Mouse (Mus musculus): ENCODE measurements around the gene Lat2. TPM values are rescaled to one million over a fixed set of nuclear protein-coding genes. Genes with fewer than 3 reads are reported as not detected.
A peak's percentile ranks its signal among the peaks of the same experiment; 100 is the strongest.

Gene Lat2
- polyA plus RNA-seq, 1 experiment from 2014 or later, result 2.2 TPM

- H3K27me3 ChIP-seq (replicated peaks), result no peaks in the 10 kb centered on the region
- peaks cover 34% of the 10 kb centered on the region for H3K36me3 ChIP-seq
- H3K4me1 ChIP-seq, result peaks cover 28% of the 10 kb centered on the region
- H3K4me2 ChIP-seq, result peak overlapping the region; percentile 95
- H3K27ac ChIP-seq (replicated peaks), result peak overlapping the region; percentile 96
- under 1% methylated on average over 79 of the region's 85 CpGs for WGBS
- peak overlapping the region; percentile 99 for H3K4me3 ChIP-seq
- peak overlapping the region; percentile 100 for H3K9ac ChIP-seq
- ATAC-seq (ENCODE audit: extremely low read depth, insufficient number of reproducible peaks, low FRiP score, low TSS enrichment), result peak; percentile 21; the same call in 1 of the 2 replicates
- H3K9me3 ChIP-seq, result no peaks in the 10 kb centered on the region
These were observed 23.8 kb upstream of the Lat2 start for GRCm38 (mm10) chr5:134638461-134639268.

DNA sequence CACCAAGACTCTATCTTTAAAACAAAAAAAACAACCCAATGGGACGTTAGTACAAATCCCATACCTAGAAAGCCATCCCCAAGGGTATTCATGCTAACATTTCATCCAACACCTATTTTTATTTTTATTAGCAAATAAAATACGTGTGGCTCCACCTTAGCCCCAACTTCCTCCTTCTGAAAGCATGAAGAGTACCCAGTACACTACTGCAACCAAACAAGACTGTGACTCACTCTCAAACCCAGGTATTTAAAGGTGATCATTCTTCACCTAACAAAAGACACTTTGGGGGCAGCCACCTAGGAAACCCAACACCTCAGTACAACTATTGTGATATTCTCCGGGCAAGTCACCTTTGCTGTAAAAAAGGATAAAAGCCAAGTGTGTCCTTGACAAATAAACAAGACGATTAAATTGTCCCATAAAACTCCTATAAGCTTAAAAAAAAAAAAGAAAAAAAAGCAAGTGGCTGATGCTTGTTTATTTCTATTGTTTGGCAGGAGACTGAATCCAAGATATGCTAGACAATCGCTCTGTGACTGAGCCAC, 23.1 kb upstream of the Lat2 start:
- ATAC-seq (ENCODE audit: extremely low read depth, insufficient number of reproducible peaks, low FRiP score, low TSS enrichment), result no peak
- H3K27ac ChIP-seq (replicated peaks), result peak overlapping the region; percentile 96
- H3K27me3 ChIP-seq (replicated peaks), result no peaks in the 10 kb centered on the region
- peak overlapping the region; percentile 100 for H3K9ac ChIP-seq
- H3K4me3 ChIP-seq, result peak overlapping the region; percentile 99
- H3K36me3 ChIP-seq, result peaks cover 41% of the 10 kb centered on the region
- no peaks in the 10 kb centered on the region for H3K9me3 ChIP-seq
- WGBS, result 29% methylated on average over 5 of the region's 5 CpGs
- peak overlapping the region; percentile 95 for H3K4me2 ChIP-seq
- H3K4me1 ChIP-seq, result peaks cover 36% of the 10 kb centered on the region

DNA sequence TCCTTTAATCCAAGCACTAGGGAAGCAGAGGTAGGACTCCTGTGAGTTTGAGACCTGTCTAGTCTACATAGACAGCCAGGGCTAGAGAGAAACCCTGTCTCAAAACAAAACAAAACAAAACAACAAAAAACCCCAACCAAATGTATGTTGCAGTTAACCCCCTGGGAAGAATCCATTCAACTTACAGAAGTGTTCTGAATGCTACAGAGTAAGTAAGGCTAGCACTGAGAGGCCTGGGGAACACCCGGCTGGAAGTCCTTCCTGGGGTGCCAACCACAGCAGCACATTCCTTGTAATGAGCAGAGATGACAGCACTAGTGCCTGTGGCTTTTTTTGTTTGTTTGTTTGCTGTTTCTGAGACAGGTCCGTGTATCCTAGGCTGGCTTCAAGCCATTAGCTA, 18.0 kb upstream of the Lat2 start:
- Histone ChIP-seq H3K36me3 (peaks cover 85% of the 10 kb centered on the region), H3K9me3 (no peaks in the 10 kb centered on the region), H3K9ac (no peak overlapping the region), H3K4me3 (no peak overlapping the region), H3K4me2 (no peak overlapping the region), H3K27ac (replicated peaks) (no peak overlapping the region), H3K27me3 (replicated peaks) (no peaks in the 10 kb centered on the region), H3K4me1 (peaks cover 67% of the 10 kb centered on the region)
- ATAC-seq (ENCODE audit: extremely low read depth, insufficient number of reproducible peaks, low FRiP score, low TSS enrichment), result no peak
- WGBS, result 67% methylated on average over 2 of the region's 2 CpGs

- H3K27me3 ChIP-seq (replicated peaks), result no peaks in the 10 kb centered on the region
- no peak for ATAC-seq (ENCODE audit: extremely low read depth, insufficient number of reproducible peaks, low FRiP score, low TSS enrichment)
- H3K36me3 ChIP-seq, result peaks cover 91% of the 10 kb centered on the region
- H3K4me2 ChIP-seq, result no peak overlapping the region
- H3K9me3 ChIP-seq, result no peaks in the 10 kb centered on the region
- peaks cover 55% of the 10 kb centered on the region for H3K4me1 ChIP-seq
- H3K4me3 ChIP-seq, result no peak overlapping the region
- H3K27ac ChIP-seq (replicated peaks), result no peak overlapping the region
- H3K9ac ChIP-seq, result no peak overlapping the region
These were observed 16.0 kb upstream of the Lat2 start for GRCm38 (mm10) chr5:134630835-134631234.

- H3K4me2 ChIP-seq, result no peak overlapping the region
- H3K9ac ChIP-seq, result no peak overlapping the region
- no peak for ATAC-seq (ENCODE audit: extremely low read depth, insufficient number of reproducible peaks, low FRiP score, low TSS enrichment)
- peaks cover 93% of the 10 kb centered on the region for H3K36me3 ChIP-seq
- H3K27ac ChIP-seq (replicated peaks), result no peak overlapping the region
- no peaks in the 10 kb centered on the region for H3K27me3 ChIP-seq (replicated peaks)
- H3K4me1 ChIP-seq, result peaks cover 52% of the 10 kb centered on the region
- 37% methylated on average over 4 of the region's 4 CpGs for WGBS
- no peaks in the 10 kb centered on the region for H3K9me3 ChIP-seq
- no peak overlapping the region for H3K4me3 ChIP-seq
These were observed 14.7 kb upstream of the Lat2 start for GRCm38 (mm10) chr5:134629508-134629907.

DNA sequence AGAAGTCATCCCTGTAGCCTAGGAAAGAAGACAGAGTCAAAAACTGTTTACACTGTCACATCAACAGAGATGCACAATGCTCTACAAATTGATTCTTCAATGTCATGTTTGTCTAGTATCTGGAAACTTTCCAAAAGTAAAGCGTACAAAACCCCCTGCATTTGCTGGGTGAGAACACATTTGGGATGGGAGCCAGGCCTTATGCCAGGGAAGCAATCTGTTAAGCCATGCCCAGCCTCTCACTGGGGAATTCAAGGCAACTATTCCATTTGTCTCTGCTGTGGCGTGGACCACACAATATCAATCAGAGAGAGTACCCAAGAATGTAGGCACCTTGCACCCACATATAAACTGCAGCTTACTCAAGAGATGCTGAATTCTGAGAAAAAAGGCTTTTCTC, 7.2 kb upstream of the Lat2 start:
- peaks cover 100% of the 10 kb centered on the region for H3K36me3 ChIP-seq
- peaks cover 9% of the 10 kb centered on the region for H3K4me1 ChIP-seq
- no peak overlapping the region for H3K4me2 ChIP-seq
- no peak overlapping the region for H3K9ac ChIP-seq
- no peak overlapping the region for H3K4me3 ChIP-seq
- no peak overlapping the region for H3K27ac ChIP-seq (replicated peaks)
- ATAC-seq (ENCODE audit: extremely low read depth, insufficient number of reproducible peaks, low FRiP score, low TSS enrichment), result no peak
- no peaks in the 10 kb centered on the region for H3K27me3 ChIP-seq (replicated peaks)
- no peaks in the 10 kb centered on the region for H3K9me3 ChIP-seq
- 87% methylated on average over 2 of the region's 2 CpGs for WGBS

DNA sequence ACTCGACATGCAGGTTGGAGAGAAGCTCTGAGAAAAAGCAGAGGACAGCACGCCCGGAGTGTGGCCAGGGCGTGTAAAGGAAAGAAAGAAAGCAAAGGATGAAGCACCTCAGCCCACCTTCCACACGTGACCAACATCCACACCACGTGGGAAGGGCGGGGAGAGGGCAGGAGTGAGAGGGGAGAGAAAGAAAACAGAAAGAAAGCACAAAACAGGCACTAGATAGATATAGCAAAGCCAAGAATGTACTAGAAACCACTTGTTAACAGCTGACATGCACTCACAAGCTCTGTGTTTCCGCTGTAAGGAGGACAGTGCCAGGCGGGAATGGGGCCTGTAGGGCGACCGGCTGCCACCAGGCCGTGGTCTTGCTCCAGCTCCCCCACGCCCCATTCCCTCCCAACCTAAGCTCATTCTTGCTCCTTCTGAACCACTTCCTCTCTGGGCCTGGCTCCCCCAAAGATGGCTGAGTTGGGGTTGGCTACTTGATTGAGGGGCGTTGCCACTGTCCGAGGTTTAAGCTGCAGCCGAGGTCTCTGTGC, 6.3 kb upstream of the Lat2 start:
- no peaks in the 10 kb centered on the region for H3K9me3 ChIP-seq
- no peak overlapping the region for H3K4me3 ChIP-seq
- no peak overlapping the region for H3K27ac ChIP-seq (replicated peaks)
- peaks cover 100% of the 10 kb centered on the region for H3K36me3 ChIP-seq
- no peak overlapping the region for H3K9ac ChIP-seq
- no peaks in the 10 kb centered on the region for H3K27me3 ChIP-seq (replicated peaks)
- 81% methylated on average over 16 of the region's 16 CpGs for WGBS
- ATAC-seq (ENCODE audit: extremely low read depth, insufficient number of reproducible peaks, low FRiP score, low TSS enrichment), result no peak
- no peak overlapping the region for H3K4me2 ChIP-seq
- H3K4me1 ChIP-seq, result peaks cover 9% of the 10 kb centered on the region

- H3K9ac ChIP-seq, result no peak overlapping the region
- 91% methylated on average over 9 of the region's 9 CpGs for WGBS
- H3K27ac ChIP-seq (replicated peaks), result peak overlapping the region; percentile 58
- H3K36me3 ChIP-seq, result peaks cover 100% of the 10 kb centered on the region
- no peaks in the 10 kb centered on the region for H3K9me3 ChIP-seq
- H3K4me2 ChIP-seq, result no peak overlapping the region
- H3K27me3 ChIP-seq (replicated peaks), result no peaks in the 10 kb centered on the region
- H3K4me3 ChIP-seq, result no peak overlapping the region
- no peak for ATAC-seq (ENCODE audit: extremely low read depth, insufficient number of reproducible peaks, low FRiP score, low TSS enrichment)
- peaks cover 9% of the 10 kb centered on the region for H3K4me1 ChIP-seq
These were observed 5.6 kb upstream of the Lat2 start for GRCm38 (mm10) chr5:134620457-134620856.

GRCm38 (mm10) chr5:134617071-134617470, 2.2 kb upstream of the Lat2 start:
- Histone ChIP-seq H3K4me3 (no peak overlapping the region), H3K27me3 (replicated peaks) (no peaks in the 10 kb centered on the region), H3K9ac (no peak overlapping the region), H3K36me3 (peaks cover 78% of the 10 kb centered on the region), H3K4me2 (no peak overlapping the region), H3K27ac (replicated peaks) (no peak overlapping the region), H3K4me1 (peaks cover 9% of the 10 kb centered on the region), H3K9me3 (no peaks in the 10 kb centered on the region)
- whole genome bisulfite sequencing, result 62% methylated on average over 3 of the region's 3 CpGs
- no peak for ATAC-seq (ENCODE audit: extremely low read depth, insufficient number of reproducible peaks, low FRiP score, low TSS enrichment)

DNA sequence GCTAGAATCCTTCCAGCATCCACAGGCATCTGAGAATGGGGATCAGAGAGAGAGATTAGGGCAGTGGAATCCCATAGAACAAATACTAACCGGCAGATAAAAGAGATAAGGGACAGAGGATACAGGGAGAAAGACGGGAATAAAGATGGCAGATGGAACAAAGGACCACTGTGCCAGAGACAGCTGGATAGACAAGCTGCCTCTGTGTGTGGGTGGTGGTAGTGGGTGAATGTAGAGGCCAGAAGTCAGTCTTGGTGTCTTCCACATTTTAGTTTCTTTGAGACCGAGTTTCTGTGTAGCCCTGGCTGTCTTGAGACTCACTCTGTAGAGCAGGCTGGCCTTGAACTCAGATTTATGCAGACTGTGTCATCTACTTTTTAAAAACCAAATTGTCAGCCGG, 955 bp upstream of the Lat2 start:
- no peaks in the 10 kb centered on the region for H3K9me3 ChIP-seq
- no peaks in the 10 kb centered on the region for H3K27me3 ChIP-seq (replicated peaks)
- H3K36me3 ChIP-seq, result peaks cover 65% of the 10 kb centered on the region
- ATAC-seq (ENCODE audit: extremely low read depth, insufficient number of reproducible peaks, low FRiP score, low TSS enrichment), result no peak
- H3K4me2 ChIP-seq, result no peak overlapping the region
- H3K9ac ChIP-seq, result no peak overlapping the region
- peaks cover 9% of the 10 kb centered on the region for H3K4me1 ChIP-seq
- H3K4me3 ChIP-seq, result no peak overlapping the region
- WGBS, result 65% methylated on average over 4 of the region's 4 CpGs
- no peak overlapping the region for H3K27ac ChIP-seq (replicated peaks)

DNA sequence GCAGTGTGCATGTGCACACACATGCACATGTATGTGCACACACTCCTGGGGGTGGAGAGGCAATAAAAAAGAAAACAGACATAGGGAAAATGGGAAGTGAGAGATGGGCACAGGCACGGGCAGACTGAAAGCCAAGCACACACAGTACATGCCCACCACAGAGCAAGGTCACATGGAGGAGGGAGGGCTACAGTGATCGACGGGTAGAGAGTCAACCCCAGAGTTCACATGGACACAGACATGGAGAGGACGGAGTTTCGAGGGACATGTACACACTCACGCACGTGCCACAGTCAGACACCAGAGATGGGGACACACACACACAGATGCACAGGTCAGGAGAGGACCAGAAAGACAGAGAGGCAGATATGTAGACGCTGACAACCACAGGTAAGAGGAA, 555 bp upstream of the Lat2 start:
- no peak overlapping the region for H3K4me3 ChIP-seq
- no peak overlapping the region for H3K9ac ChIP-seq
- no peak overlapping the region for H3K4me2 ChIP-seq
- H3K27me3 ChIP-seq (replicated peaks), result no peaks in the 10 kb centered on the region
- WGBS, result 85% methylated on average over 8 of the region's 8 CpGs
- peaks cover 61% of the 10 kb centered on the region for H3K36me3 ChIP-seq
- H3K9me3 ChIP-seq, result no peaks in the 10 kb centered on the region
- peaks cover 5% of the 10 kb centered on the region for H3K4me1 ChIP-seq
- no peak overlapping the region for H3K27ac ChIP-seq (replicated peaks)
- no peak for ATAC-seq (ENCODE audit: extremely low read depth, insufficient number of reproducible peaks, low FRiP score, low TSS enrichment)

GRCm38 (mm10) chr5:134614296-134614695, 529 bp downstream of the Lat2 start:
- H3K4me1 ChIP-seq, result no peaks in the 10 kb centered on the region
- WGBS, result 86% methylated on average over 8 of the region's 8 CpGs
- no peak overlapping the region for H3K4me2 ChIP-seq
- H3K9ac ChIP-seq, result no peak overlapping the region
- ATAC-seq (ENCODE audit: extremely low read depth, insufficient number of reproducible peaks, low FRiP score, low TSS enrichment), result no peak
- no peak overlapping the region for H3K27ac ChIP-seq (replicated peaks)
- peaks cover 50% of the 10 kb centered on the region for H3K36me3 ChIP-seq
- no peak overlapping the region for H3K4me3 ChIP-seq
- no peaks in the 10 kb centered on the region for H3K27me3 ChIP-seq (replicated peaks)
- no peaks in the 10 kb centered on the region for H3K9me3 ChIP-seq
